Mouse (Mus musculus): ENCODE measurements around the gene Krt83.
A peak's percentile ranks its signal among the peaks of the same experiment; 100 is the strongest.

Gene Krt83

GRCm38 (mm10) chr15:101472952-101473528, 18.3 kb downstream of the Krt83 start, which contains the start of gene Krt86:
Gene Krt86, plus strand, starts transcription at chr15:101473478.
- no peak for DNase-seq

- no peak for DNase-seq
Measured at GRCm38 (mm10) chr15:101469093-101469492, 22.2 kb downstream of the Krt83 start.

- DNase-seq = no peak
Measured at GRCm38 (mm10) chr15:101463651-101464050, 27.7 kb downstream of the Krt83 start, which contains the start of gene Krt81. Gene Krt81, minus strand, starts transcription at chr15:101463751.

GRCm38 (mm10) chr15:101459283-101459682, 32.0 kb downstream of the Krt83 start:
- no peak for DNase-seq

- no peak for DNase-seq
Measured at GRCm38 (mm10) chr15:101458361-101458930, 32.9 kb downstream of the Krt83 start.

GRCm38 (mm10) chr15:101455891-101456290, 35.4 kb downstream of the Krt83 start:
- DNase-seq = no peak

- no peak for DNase-seq
Measured at GRCm38 (mm10) chr15:101455292-101455691, 36.0 kb downstream of the Krt83 start.

- DNase-seq = no peak
Measured at GRCm38 (mm10) chr15:101454774-101455173, 36.5 kb downstream of the Krt83 start.

GRCm38 (mm10) chr15:101453093-101453736, 38.1 kb downstream of the Krt83 start:
- peak; percentile 33 to 35 for DNase-seq

GRCm38 (mm10) chr15:101447444-101447843, 43.9 kb downstream of the Krt83 start, which contains the start of gene Krt88:
Gene Krt88, plus strand, starts transcription at chr15:101447744.
- no peak for DNase-seq

GRCm38 (mm10) chr15:101446572-101446971, 44.7 kb downstream of the Krt83 start:
- DNase-seq = no peak

- no peak for DNase-seq
Measured at GRCm38 (mm10) chr15:101440837-101441236, 50.5 kb downstream of the Krt83 start.

GRCm38 (mm10) chr15:101438555-101438954, 52.8 kb downstream of the Krt83 start, which contains the start of gene Krt87:
Gene Krt87, minus strand, starts transcription at chr15:101438804.
- DNase-seq = no peak

GRCm38 (mm10) chr15:101436611-101437010, 54.7 kb downstream of the Krt83 start:
- DNase-seq = no peak

Measured in thymus, adult 18-20 months (tissue).